Comparison of ENCODE assay signal across 10 mouse cellular contexts in the genomic region with DNA sequence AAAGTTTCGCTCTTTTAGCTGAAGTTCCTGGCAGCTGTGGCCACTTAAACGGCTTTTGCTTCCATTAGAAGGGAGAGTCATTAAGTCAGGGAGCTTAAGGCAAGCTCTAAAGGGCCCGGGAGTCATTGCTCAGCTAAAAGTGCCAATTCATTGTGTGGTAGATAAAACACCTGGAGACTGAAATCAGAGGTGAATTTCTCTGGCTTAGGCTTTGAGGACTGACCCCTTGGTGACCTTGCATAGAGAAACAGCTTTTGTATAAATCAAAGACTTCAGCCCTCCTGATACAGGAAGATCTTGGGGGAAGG.
DNase-seq lines count a peak whose midpoint lies in the region; TF ChIP-seq lines count a peak whose summit lies in the region.
"Had no signal": no experiment of that assay in that cellular context is flagged by ENCODE, and none has a peak within 500 bp of the region (broad histone marks: within the 10 kb centered on the region; RNA-seq: fewer than 3 reads in every experiment).

No protein-coding gene starts in this region.

- WGBS in heart, adult 2 months: 1% methylated on average over 3 of the region's 3 CpGs
- 12% methylated on average over 3 of the region's 3 CpGs for WGBS in hindbrain, embryonic 10.5 days
- 4% methylated on average over 3 of the region's 3 CpGs for WGBS in midbrain, embryonic 10.5 days

- H3K27me3 ChIP-seq in heart, adult 2 months (ENCODE audit: control insufficient read depth, insufficient read depth, low read length): no peaks in the 10 kb centered on the region; the same call in none of the 2 replicates
- H3K27me3 ChIP-seq in CH12.LX (replicated peaks): no peaks in the 10 kb centered on the region
- peaks cover 31% of the 10 kb centered on the region for H3K27me3 ChIP-seq in hindbrain, embryonic 10.5 days (ENCODE audit: insufficient read depth, poor library complexity, severe bottlenecking)
- peaks cover 56% of the 10 kb centered on the region for H3K27me3 ChIP-seq in midbrain, embryonic 10.5 days (ENCODE audit: low read depth, poor library complexity, severe bottlenecking)

- no peaks in the 10 kb centered on the region for H3K36me3 ChIP-seq in heart, adult 2 months (ENCODE audit: control insufficient read depth, insufficient read depth, low read length)
- H3K36me3 ChIP-seq in CH12.LX (replicated peaks in 1 of 2; ENCODE audit: control insufficient read depth in 1 of 2, insufficient read depth in 1 of 2, low read length in 1 of 2): no peaks in the 10 kb centered on the region
- no peaks in the 10 kb centered on the region for H3K36me3 ChIP-seq in hindbrain, embryonic 10.5 days
- no peaks in the 10 kb centered on the region for H3K36me3 ChIP-seq in midbrain, embryonic 10.5 days

- no peak overlapping the region; the same call in 1 of the 2 replicates for H3K4me3 ChIP-seq in heart, adult 2 months
- H3K4me3 ChIP-seq in CH12.LX (replicated peaks in 1 of 3; ENCODE audit: low read depth in 2 of 3, low read length in 2 of 3, poor library complexity in 1 of 3): no peak overlapping the region
- H3K4me3 ChIP-seq in hindbrain, embryonic 10.5 days: peak overlapping the region; percentile 37
- peak overlapping the region; percentile 33 for H3K4me3 ChIP-seq in midbrain, embryonic 10.5 days

- no peaks in the 10 kb centered on the region for H3K79me2 ChIP-seq in heart, adult 2 months (replicated peaks; ENCODE audit: control insufficient read depth, insufficient read depth, low read length)
- H3K79me2 ChIP-seq in CH12.LX (replicated peaks; ENCODE audit: control insufficient read depth, extremely low read depth, insufficient read depth, poor library complexity, severe bottlenecking): no peaks in the 10 kb centered on the region

- no peak for TF ChIP-seq RAD21 in CH12.LX (IDR thresholded peaks at IDR 0.05; ENCODE audit: low read depth, low read length)

- no peak for TF ChIP-seq EP300 in heart, adult 2 months (IDR thresholded peaks at IDR 0.05; ENCODE audit: insufficient read depth, low read depth, low read length)
- no peak for TF ChIP-seq EP300 in CH12.LX (IDR thresholded peaks at IDR 0.05; ENCODE audit: low read length)

- H3K9me3 ChIP-seq in CH12.LX (replicated peaks; ENCODE audit: low read length): no peaks in the 10 kb centered on the region
- no peaks in the 10 kb centered on the region for H3K9me3 ChIP-seq in hindbrain, embryonic 10.5 days
- no peaks in the 10 kb centered on the region for H3K9me3 ChIP-seq in midbrain, embryonic 10.5 days (replicated peaks)

- H3K9ac ChIP-seq in heart, adult 2 months (ENCODE audit: low read depth, low read length): peak overlapping the region; percentile 19; the same call in 1 of the 2 replicates
- H3K9ac ChIP-seq in CH12.LX (ENCODE audit: insufficient read depth, low read depth): no peak overlapping the region

- no peak overlapping the region for H3K27ac ChIP-seq in heart, adult 2 months
- H3K27ac ChIP-seq in CH12.LX (ENCODE audit: insufficient read depth, low read depth): no peak overlapping the region
- no peak overlapping the region for H3K27ac ChIP-seq in hindbrain, embryonic 10.5 days
- H3K27ac ChIP-seq in midbrain, embryonic 10.5 days (replicated peaks): no peak overlapping the region

- in situ Hi-C loops in CH12.LX (cut with MboI; ENCODE audit: low pct_ligation_motif_present, low pct_unique_long_range_greater_than_20kb, low sequenced_read_pairs): no loop called here

- TF ChIP-seq CTCF in heart, adult 2 months (IDR thresholded peaks at IDR 0.05): no peak
- no peak for TF ChIP-seq CTCF in CH12.LX (conservative IDR thresholded peaks at IDR 0.05 in 1 of 2, IDR thresholded peaks at IDR 0.05 in 1 of 2; ENCODE audit: low read depth in 2 of 2, low read length in 2 of 2)

- intact Hi-C loops in heart, adult 2 months (cut with DNase I): no loop called here

- dilution Hi-C loops in CH12.LX (cut with MboI; ENCODE audit: extremely low pct_ligation_motif_present, extremely low pct_unique_long_range_greater_than_20kb, low sequenced_read_pairs): no loop called here

- H3K4me2 ChIP-seq in CH12.LX (ENCODE audit: insufficient read depth, low read depth, poor library complexity, severe bottlenecking): peak overlapping the region; percentile 97

- DNase-seq in heart, adult 2 months: no peak
- DNase-seq in heart, adult 9 months (ENCODE audit: low spot score in 2 of 2): no peak
- no peak for DNase-seq in CH12.LX (ENCODE audit: extremely low read depth)
- DNase-seq in hindbrain, embryonic 10.5 days (ENCODE audit: low spot score): no peak
- DNase-seq in midbrain, embryonic 10.5 days (ENCODE audit: low spot score): no peak
- no peak for DNase-seq in Muller cell, postnatal 12 days (ENCODE audit: inconsistent ontology term)
- no peak for DNase-seq in spleen, postnatal 14 days (ENCODE audit: low spot score in 2 of 2)
- no peak for DNase-seq in ovary, postnatal 36 days (ENCODE audit: low spot score)
- DNase-seq: cerebellum, postnatal 25 days; thymus, postnatal 14 days had no signal

- TF ChIP-seq POLR2A in heart, adult 2 months (IDR thresholded peaks at IDR 0.05; ENCODE audit: insufficient read depth, low read depth, low read length): no peak
- no peak for TF ChIP-seq POLR2A in CH12.LX (IDR thresholded peaks at IDR 0.05; ENCODE audit: low read depth, low read length)

- peaks cover 5% of the 10 kb centered on the region for H3K4me1 ChIP-seq in heart, adult 2 months (ENCODE audit: control insufficient read depth, insufficient read depth, low read length)
- peaks cover 0 to 24% of the 10 kb centered on the region in 2 experiments; a peak in 2 of 4 replicates for H3K4me1 ChIP-seq in CH12.LX (ENCODE audit: control insufficient read depth in 1 of 2, insufficient read depth in 2 of 2)
- peaks cover 29% of the 10 kb centered on the region for H3K4me1 ChIP-seq in hindbrain, embryonic 10.5 days (replicated peaks)
- H3K4me1 ChIP-seq in midbrain, embryonic 10.5 days: peaks cover 26% of the 10 kb centered on the region

TF ChIP-seq in CH12.LX, 34 proteins besides CTCF, POLR2A, EP300 and RAD21:
- TF ChIP-seq MAFK (IDR thresholded peaks at IDR 0.05; ENCODE audit: insufficient replicate concordance, low read length) (no peak), CHD2 (IDR thresholded peaks at IDR 0.05; ENCODE audit: low read length) (no peak), UBTF (IDR thresholded peaks at IDR 0.05; ENCODE audit: low read depth, low read length) (no peak), PAX5 (IDR thresholded peaks at IDR 0.05; ENCODE audit: low read length) (no peak), NELFE (IDR thresholded peaks at IDR 0.05; ENCODE audit: low read depth, low read length) (no peak), MXI1 (IDR thresholded peaks at IDR 0.05; ENCODE audit: low read depth, low read length) (no peak), ZNF384 (IDR thresholded peaks at IDR 0.05; ENCODE audit: low read depth, low read length) (no peak), CHD1 (IDR thresholded peaks at IDR 0.05; ENCODE audit: low read depth, low read length) (no peak), ELF1 (IDR thresholded peaks at IDR 0.05; ENCODE audit: low read depth, low read length) (no peak), POLR2AphosphoS2 (IDR thresholded peaks at IDR 0.05; ENCODE audit: low read depth, low read length) (no peak)

Comparison
In these comparisons a context has a peak if more than half of its experiments do, and no peak if none do; other contexts are left out.
1. H3K4me3 ChIP-seq: peak in hindbrain, embryonic 10.5 days (single experiment) and midbrain, embryonic 10.5 days (single experiment); none in heart, adult 2 months (single experiment) and CH12.LX (0 of 3).